Mouse (Mus musculus) hindlimb bud, embryonic 11.5 days (tissue): ENCODE measurements around the gene Emc8.

Source experiments
- DNase-seq: peaks from one replicate; pipeline ENCODE4 v3.0.0-alpha.2; 2012; ENCODE audit warnings: low read depth, low spot score; ENCODE audit errors: extremely low spot score

The Emc8 gene

GRCm38 (mm10) chr8:120607460-120607859, 60.9 kb downstream of the Emc8 start:
- no peak for DNase-seq
